Mouse (Mus musculus) liver, embryonic 14.5 days (tissue): ENCODE measurements around the gene Rbms1. TPM values are rescaled to one million over a fixed set of nuclear protein-coding genes. Genes with fewer than 3 reads are reported as not detected.

Source experiments
- ATAC-seq: fragments of 200-750 bp; cut with Nextera tagmentation; 2 replicates; pipeline ENCODE4 v1.8.0; 2017; ENCODE audit warnings: moderate number of reproducible peaks, mild to moderate bottlenecking, moderate library complexity; ENCODE audit not compliant: insufficient read depth
- DNase-seq, 3 experiments: peaks; one replicate each; pipeline ENCODE4 v3.0.0-alpha.2; 2012 to 2013; ENCODE audit warnings: low read depth in 3 of 3, low spot score in 3 of 3
- H3K27ac ChIP-seq: fragments of 300-500 bp; sonication (generic); 2 replicates; pipeline ENCODE4 v1.5.1; 2014; ENCODE audit warnings: moderate library complexity, mild to moderate bottlenecking, control low read depth, inconsistent platforms
- H3K27me3 ChIP-seq: fragments of 300-500 bp; sonication (generic); 2 replicates; pipeline ENCODE4 v1.6.1; 2014; ENCODE audit warnings: mild to moderate bottlenecking, low read length, moderate library complexity; ENCODE audit not compliant: control insufficient read depth, insufficient read depth
- H3K36me3 ChIP-seq: fragments of 300-500 bp; sonication (generic); replicated peaks from 2 replicates; pipeline ENCODE4 v1.6.1; 2014; ENCODE audit warnings: low read depth; ENCODE audit not compliant: control insufficient read depth, insufficient read depth
- H3K4me1 ChIP-seq, 2 experiments: fragments of 200-500 bp in 1 of 2; fragments of 300-500 bp in 1 of 2; sonication (generic) in 1 of 2; replicated peaks; 2 replicates each; pipeline ENCODE4 v1.6.1; 2012 to 2014; ENCODE audit warnings: antibody characterized with exemption in 1 of 2, inconsistent platforms in 1 of 2, low read length in 1 of 2; ENCODE audit not compliant: control insufficient read depth in 2 of 2, insufficient read depth in 2 of 2
- H3K4me2 ChIP-seq: fragments of 300-500 bp; sonication (generic); 2 replicates; pipeline ENCODE4 v1.6.1; 2014; ENCODE audit warnings: low read depth, mild to moderate bottlenecking, control low read depth, moderate library complexity
- H3K4me3 ChIP-seq, 2 experiments: fragments of 200-500 bp in 1 of 2; fragments of 300-500 bp in 1 of 2; sonication (generic) in 1 of 2; 2 replicates each; pipeline ENCODE4 v1.5.1; 2012 to 2014; ENCODE audit warnings: low read depth in 2 of 2, low read length in 2 of 2, mild to moderate bottlenecking in 2 of 2, control low read depth in 1 of 2, inconsistent platforms in 1 of 2, moderate library complexity in 1 of 2; ENCODE audit not compliant: insufficient read depth in 1 of 2
- H3K9ac ChIP-seq: fragments of 300-500 bp; sonication (generic); replicated peaks from 2 replicates; pipeline ENCODE4 v1.6.1; 2014; ENCODE audit warnings: mild to moderate bottlenecking, control low read depth, moderate library complexity
- H3K9me3 ChIP-seq: fragments of 300-500 bp; sonication (generic); 2 replicates; pipeline ENCODE4 v1.6.1; 2016; ENCODE audit warnings: low read length, mixed read lengths; ENCODE audit not compliant: control insufficient read depth
- CTCF ChIP-seq: IDR thresholded peaks from 2 replicates; pipeline ENCODE4 v1.5.1; 2016; ENCODE audit warnings: antibody characterized with exemption, low read depth, control low read depth
- EP300 ChIP-seq: IDR thresholded peaks from 2 replicates; pipeline ENCODE4 v1.6.1; 2016; ENCODE audit warnings: antibody characterized with exemption, low read depth
- WGBS: fragments of 180-500 bp; shearing (Covaris S2); extraction: QIAGEN DNeasy Blood & Tissue Kit; methylation state at CpG from one replicate; pipeline ENCODE4 v1.1.7; 2014; ENCODE audit not compliant: insufficient replicate concordance; 5-methylcytosine and 5-hydroxymethylcytosine counted together
- polyA plus RNA-seq, 2 experiments: library from polyadenylated mRNA; depleted of rRNA in 1 of 2; stranded (reverse) in 1 of 2; unstranded in 1 of 2; fragments of >200 nt; fragmentation: Nextera tagmentation in 1 of 2; extraction: Ambion mirVana in 1 of 2; gene quantifications; 2 replicates each; pipeline versions ENCODE4 v1.2.1 to v1.2.3; 2012 to 2014

Gene Rbms1
- polyA plus RNA-seq, 2 experiments: 16.8 to 31.8 TPM

- ATAC-seq: no peak
- no peaks in the 10 kb centered on the region for H3K9me3 ChIP-seq
- H3K27ac ChIP-seq: no peak overlapping the region
- H3K4me2 ChIP-seq: no peak overlapping the region
- H3K9ac ChIP-seq: no peak overlapping the region
- no peaks in the 10 kb centered on the region for H3K27me3 ChIP-seq
- no peaks in the 10 kb centered on the region for H3K36me3 ChIP-seq
- DNase-seq: no peak
- 57% methylated on average over 8 of the region's 8 CpGs for WGBS
- no peaks in the 10 kb centered on the region for H3K4me1 ChIP-seq
- H3K4me3 ChIP-seq: no peak overlapping the region
- no peak for TF ChIP-seq CTCF
- TF ChIP-seq EP300: no peak
These were observed 248.0 kb downstream of the Rbms1 start for GRCm38 (mm10) chr2:60714971-60715502.

- Histone ChIP-seq H3K4me1 (no peaks in the 10 kb centered on the region), H3K9ac (no peak overlapping the region), H3K36me3 (no peaks in the 10 kb centered on the region), H3K27ac (no peak overlapping the region), H3K4me2 (no peak overlapping the region), H3K4me3 (no peak overlapping the region), H3K27me3 (no peaks in the 10 kb centered on the region), H3K9me3 (no peaks in the 10 kb centered on the region)
- DNase-seq (no peak), ATAC-seq (no peak)
- TF ChIP-seq EP300 (no peak), CTCF (no peak)
- 20% methylated on average over 7 of the region's 7 CpGs for WGBS
These were observed 248.5 kb downstream of the Rbms1 start for GRCm38 (mm10) chr2:60714475-60714874.

GRCm38 (mm10) chr2:60713857-60714256 is 249.1 kb downstream of the Rbms1 start:
- TF ChIP-seq EP300 (no peak), CTCF (no peak)
- Histone ChIP-seq H3K4me3 (no peak overlapping the region), H3K4me1 (no peaks in the 10 kb centered on the region), H3K9me3 (no peaks in the 10 kb centered on the region), H3K27me3 (no peaks in the 10 kb centered on the region), H3K9ac (no peak overlapping the region), H3K27ac (no peak overlapping the region), H3K36me3 (no peaks in the 10 kb centered on the region), H3K4me2 (no peak overlapping the region)
- 55% methylated on average over 8 of the region's 8 CpGs for WGBS
- DNase-seq: no peak
- no peak for ATAC-seq

- H3K27me3 ChIP-seq: no peaks in the 10 kb centered on the region
- no peaks in the 10 kb centered on the region for H3K9me3 ChIP-seq
- ATAC-seq (no peak), DNase-seq (no peak)
- H3K4me3 ChIP-seq: no peak overlapping the region
- no peak overlapping the region for H3K9ac ChIP-seq
- no peak overlapping the region for H3K4me2 ChIP-seq
- no peaks in the 10 kb centered on the region for H3K4me1 ChIP-seq
- no peak overlapping the region for H3K27ac ChIP-seq
- no peaks in the 10 kb centered on the region for H3K36me3 ChIP-seq
- WGBS: 52% methylated on average over 5 of the region's 5 CpGs
- no peak for TF ChIP-seq CTCF
- TF ChIP-seq EP300: no peak
These were observed 250.1 kb downstream of the Rbms1 start for GRCm38 (mm10) chr2:60712891-60713290.

DNA sequence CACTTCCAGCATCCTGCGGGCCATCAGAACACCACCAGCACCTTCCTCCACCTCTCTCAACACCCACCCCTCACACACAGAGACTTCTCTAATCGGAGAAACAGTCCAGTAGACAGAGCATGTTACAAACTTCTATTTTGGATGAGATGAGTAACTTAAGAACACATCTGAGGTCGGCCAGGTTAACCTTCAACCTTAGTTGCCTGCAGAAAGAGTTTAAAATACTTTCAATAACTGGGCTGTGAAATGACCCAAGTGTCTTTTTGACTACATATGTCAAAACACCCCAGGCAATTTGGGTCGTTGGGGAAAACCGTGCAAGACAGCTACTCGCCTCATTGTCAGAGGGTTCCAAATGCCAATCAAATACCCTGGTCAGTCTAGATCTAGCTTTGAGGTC is 250.5 kb downstream of the Rbms1 start:
- H3K4me3 ChIP-seq: no peak overlapping the region
- H3K27ac ChIP-seq: no peak overlapping the region
- H3K4me2 ChIP-seq: no peak overlapping the region
- H3K4me1 ChIP-seq: no peaks in the 10 kb centered on the region
- ATAC-seq: no peak
- TF ChIP-seq EP300: no peak
- no peak for TF ChIP-seq CTCF
- H3K9ac ChIP-seq: no peak overlapping the region
- 54% methylated on average over 6 of the region's 6 CpGs for WGBS
- H3K9me3 ChIP-seq: no peaks in the 10 kb centered on the region
- DNase-seq: no peak
- H3K27me3 ChIP-seq: no peaks in the 10 kb centered on the region
- no peaks in the 10 kb centered on the region for H3K36me3 ChIP-seq
